Mouse (Mus musculus): ENCODE measurements around the gene Slx4. TPM values are rescaled to one million over a fixed set of nuclear protein-coding genes. Genes with fewer than 3 reads are reported as not detected.
A peak's percentile ranks its signal among the peaks of the same experiment; 100 is the strongest.

Gene Slx4
- 16.1 TPM for polyA plus RNA-seq (2012; fragmentation: generic; extraction: Trizol)
- long read RNA-seq, experiment 1, partial matches to known transcripts = 2 of 3 reads
- long read RNA-seq, experiment 1, other reads (novel, unspliced or antisense) = 1 of 3 reads
- long read RNA-seq, experiment 2, partial matches to known transcripts = 10 of 33 reads
- long read RNA-seq, experiment 2, other reads (novel, unspliced or antisense) = 23 of 33 reads

- no peak for TF ChIP-seq FOSL1 (IDR thresholded peaks at IDR 0.05; ENCODE audit: insufficient read depth, low read length, poor library complexity, severe bottlenecking)
- TF ChIP-seq CTCF (IDR thresholded peaks at IDR 0.05; ENCODE audit: control insufficient read depth, insufficient read depth, insufficient read length) = no peak
- H3K79me3 ChIP-seq (ENCODE audit: low read depth) = peaks cover 10% of the 10 kb centered on the region
- H3K4me3 ChIP-seq (ENCODE audit: insufficient read depth, poor library complexity, severe bottlenecking) = peak within 1 kb of the TSS; percentile 89
- H3K36me3 ChIP-seq (ENCODE audit: control insufficient read depth, insufficient read depth) = peaks cover 24% of the 10 kb centered on the region
- H3ac ChIP-seq (ENCODE audit: control insufficient read depth, insufficient read length, low read depth) = peak within 1 kb of the TSS; percentile 95
- H3K27me3 ChIP-seq (ENCODE audit: control insufficient read depth, insufficient read depth, insufficient read length) = no peaks in the 10 kb centered on the region
- peaks cover 23% of the 10 kb centered on the region for H3K79me2 ChIP-seq (ENCODE audit: control insufficient read depth, insufficient read depth)
Measured at GRCm38 (mm10) chr16:4003489-4004398, at the start of gene Slx4. Gene Slx4 (minus strand): TSS chr16:4003770.

GRCm38 (mm10) chr16:4052601-4053000 is 49.0 kb upstream of the Slx4 start:
- Histone ChIP-seq H3K27me3 (ENCODE audit: control insufficient read depth, insufficient read depth, insufficient read length) (no peaks in the 10 kb centered on the region), H3K4me3 (ENCODE audit: insufficient read depth, poor library complexity, severe bottlenecking) (no peak overlapping the region), H3K79me3 (ENCODE audit: low read depth) (no peaks in the 10 kb centered on the region), H3K79me2 (ENCODE audit: control insufficient read depth, insufficient read depth) (no peaks in the 10 kb centered on the region), H3ac (ENCODE audit: control insufficient read depth, insufficient read length, low read depth) (no peak overlapping the region), H3K36me3 (ENCODE audit: control insufficient read depth, insufficient read depth) (peaks cover 73% of the 10 kb centered on the region)
- TF ChIP-seq USF1 (IDR thresholded peaks at IDR 0.05; ENCODE audit: low read depth) (no peak), CEBPB (IDR thresholded peaks at IDR 0.05; ENCODE audit: low read depth) (no peak), MYOG (IDR thresholded peaks at IDR 0.05; ENCODE audit: control insufficient read depth, extremely low read depth, insufficient read length) (no peak), MAX (IDR thresholded peaks at IDR 0.05) (no peak), MYOD1 (IDR thresholded peaks at IDR 0.05; ENCODE audit: control insufficient read depth, insufficient read length, low read depth) (no peak), CTCF (IDR thresholded peaks at IDR 0.05; ENCODE audit: control insufficient read depth, insufficient read depth, insufficient read length) (no peak), FOSL1 (IDR thresholded peaks at IDR 0.05; ENCODE audit: insufficient read depth, low read length, poor library complexity, severe bottlenecking) (no peak)

GRCm38 (mm10) chr16:4045524-4045923 is 42.0 kb upstream of the Slx4 start:
- H3K4me3 ChIP-seq (ENCODE audit: insufficient read depth, poor library complexity, severe bottlenecking) = no peak overlapping the region
- H3K36me3 ChIP-seq (ENCODE audit: control insufficient read depth, insufficient read depth) = peaks cover 72% of the 10 kb centered on the region
- TF ChIP-seq MAX (IDR thresholded peaks at IDR 0.05) (no peak), MYOD1 (IDR thresholded peaks at IDR 0.05; ENCODE audit: control insufficient read depth, insufficient read length, low read depth) (no peak), MYOG (IDR thresholded peaks at IDR 0.05; ENCODE audit: control insufficient read depth, extremely low read depth, insufficient read length) (no peak)
- H3ac ChIP-seq (ENCODE audit: control insufficient read depth, insufficient read length, low read depth) = no peak overlapping the region
- no peaks in the 10 kb centered on the region for H3K27me3 ChIP-seq (ENCODE audit: control insufficient read depth, insufficient read depth, insufficient read length)
- H3K79me2 ChIP-seq (ENCODE audit: control insufficient read depth, insufficient read depth) = no peaks in the 10 kb centered on the region
- H3K79me3 ChIP-seq (ENCODE audit: low read depth) = no peaks in the 10 kb centered on the region

- no peak for TF ChIP-seq MYOD1 (IDR thresholded peaks at IDR 0.05; ENCODE audit: control insufficient read depth, insufficient read length, low read depth)
- TF ChIP-seq CEBPB (IDR thresholded peaks at IDR 0.05; ENCODE audit: low read depth) = no peak
- no peak for TF ChIP-seq MYOG (IDR thresholded peaks at IDR 0.05; ENCODE audit: control insufficient read depth, extremely low read depth, insufficient read length)
- TF ChIP-seq USF1 (IDR thresholded peaks at IDR 0.05; ENCODE audit: low read depth) = no peak
- TF ChIP-seq FOSL1 (IDR thresholded peaks at IDR 0.05; ENCODE audit: insufficient read depth, low read length, poor library complexity, severe bottlenecking) = no peak
- Histone ChIP-seq H3K4me3 (ENCODE audit: insufficient read depth, poor library complexity, severe bottlenecking) (no peak overlapping the region), H3K79me2 (ENCODE audit: control insufficient read depth, insufficient read depth) (no peaks in the 10 kb centered on the region), H3K27me3 (ENCODE audit: control insufficient read depth, insufficient read depth, insufficient read length) (no peaks in the 10 kb centered on the region), H3K79me3 (ENCODE audit: low read depth) (no peaks in the 10 kb centered on the region), H3ac (ENCODE audit: control insufficient read depth, insufficient read length, low read depth) (no peak overlapping the region), H3K36me3 (ENCODE audit: control insufficient read depth, insufficient read depth) (peaks cover 74% of the 10 kb centered on the region)
Measured at GRCm38 (mm10) chr16:4044093-4044492, 40.5 kb upstream of the Slx4 start.

GRCm38 (mm10) chr16:4041646-4042045 is 38.1 kb upstream of the Slx4 start:
- peaks cover 73% of the 10 kb centered on the region for H3K36me3 ChIP-seq (ENCODE audit: control insufficient read depth, insufficient read depth)
- H3K27me3 ChIP-seq (ENCODE audit: control insufficient read depth, insufficient read depth, insufficient read length) = no peaks in the 10 kb centered on the region
- H3ac ChIP-seq (ENCODE audit: control insufficient read depth, insufficient read length, low read depth) = no peak overlapping the region
- TF ChIP-seq CTCF (IDR thresholded peaks at IDR 0.05; ENCODE audit: control insufficient read depth, insufficient read depth, insufficient read length) (no peak), CEBPB (IDR thresholded peaks at IDR 0.05; ENCODE audit: low read depth) (no peak), FOSL1 (IDR thresholded peaks at IDR 0.05; ENCODE audit: insufficient read depth, low read length, poor library complexity, severe bottlenecking) (no peak), MYOG (IDR thresholded peaks at IDR 0.05; ENCODE audit: control insufficient read depth, extremely low read depth, insufficient read length) (no peak), USF1 (IDR thresholded peaks at IDR 0.05; ENCODE audit: low read depth) (no peak), MAX (IDR thresholded peaks at IDR 0.05) (no peak), MYOD1 (IDR thresholded peaks at IDR 0.05; ENCODE audit: control insufficient read depth, insufficient read length, low read depth) (no peak)
- no peak overlapping the region for H3K4me3 ChIP-seq (ENCODE audit: insufficient read depth, poor library complexity, severe bottlenecking)
- H3K79me2 ChIP-seq (ENCODE audit: control insufficient read depth, insufficient read depth) = no peaks in the 10 kb centered on the region
- H3K79me3 ChIP-seq (ENCODE audit: low read depth) = no peaks in the 10 kb centered on the region

Measured in C2C12 (cell line).